Mouse (Mus musculus) liver, embryonic 15.5 days (tissue): ENCODE measurements around the gene Hcrt. TPM values are rescaled to one million over a fixed set of nuclear protein-coding genes. Genes with fewer than 3 reads are reported as not detected.

Experiments
- polyA plus RNA-seq: library from polyadenylated mRNA; unstranded; fragments of >200 nt; fragmentation: Nextera tagmentation; extraction: Ambion mirVana; gene quantifications from 2 replicates; pipeline ENCODE4 v1.2.1, GENCODE M21; 2015

The Hcrt gene
- polyA plus RNA-seq, 1 experiment from 2014 or later = not detected

Other genes with a start within 250 kb of the Hcrt start
- gene Acly, start 234.9 kb downstream of the Hcrt start, polyA plus RNA-seq = 103 and 111 TPM in 2 replicates
- 0.07 and 0.14 TPM in 2 replicates for gene Ttc25, start 217.3 kb downstream of the Hcrt start, polyA plus RNA-seq
- gene Cnp, start 188.0 kb downstream of the Hcrt start, polyA plus RNA-seq = 14.2 and 15.1 TPM in 2 replicates
- 18.8 and 19.2 TPM in 2 replicates for gene Nkiras2, start 143.7 kb downstream of the Hcrt start, polyA plus RNA-seq
- 61.0 and 66.8 TPM in 2 replicates for gene Dnajc7, start 142.8 kb downstream of the Hcrt start, polyA plus RNA-seq
- gene Zfp385c, start 70.5 kb downstream of the Hcrt start, polyA plus RNA-seq = not detected in 2 replicates
- 2.7 and 2.8 TPM in 2 replicates for gene Dhx58, start 58.7 kb downstream of the Hcrt start, polyA plus RNA-seq
- gene Kat2a, start 50.5 kb downstream of the Hcrt start, polyA plus RNA-seq = 13.2 and 14.1 TPM in 2 replicates
- 0.24 TPM in 1 of 2 replicates, not detected in the other for gene Hspb9, start 49.1 kb downstream of the Hcrt start, polyA plus RNA-seq
- 19.2 and 20.2 TPM in 2 replicates for gene Rab5c, start 24.7 kb downstream of the Hcrt start, polyA plus RNA-seq
- not detected in 2 replicates for gene Kcnh4, start 3.0 kb downstream of the Hcrt start, polyA plus RNA-seq
- gene Ghdc, start 8.0 kb upstream of the Hcrt start, polyA plus RNA-seq = 1.5 and 1.9 TPM in 2 replicates
- 20.6 and 22.5 TPM in 2 replicates for gene Stat5b, start 87.8 kb upstream of the Hcrt start, polyA plus RNA-seq
- gene Stat5a, start 96.4 kb upstream of the Hcrt start, polyA plus RNA-seq = 8.2 and 8.7 TPM in 2 replicates
- gene Stat3, start 176.6 kb upstream of the Hcrt start, polyA plus RNA-seq = 35.5 and 40.0 TPM in 2 replicates
- 26.9 and 28.1 TPM in 2 replicates for gene Cavin1, start 208.0 kb upstream of the Hcrt start, polyA plus RNA-seq
- 45.3 and 47.1 TPM in 2 replicates for gene Atp6v0a1, start 246.5 kb upstream of the Hcrt start, polyA plus RNA-seq